23 mouse cellular contexts compared by ENCODE assay signal in the genomic region with DNA sequence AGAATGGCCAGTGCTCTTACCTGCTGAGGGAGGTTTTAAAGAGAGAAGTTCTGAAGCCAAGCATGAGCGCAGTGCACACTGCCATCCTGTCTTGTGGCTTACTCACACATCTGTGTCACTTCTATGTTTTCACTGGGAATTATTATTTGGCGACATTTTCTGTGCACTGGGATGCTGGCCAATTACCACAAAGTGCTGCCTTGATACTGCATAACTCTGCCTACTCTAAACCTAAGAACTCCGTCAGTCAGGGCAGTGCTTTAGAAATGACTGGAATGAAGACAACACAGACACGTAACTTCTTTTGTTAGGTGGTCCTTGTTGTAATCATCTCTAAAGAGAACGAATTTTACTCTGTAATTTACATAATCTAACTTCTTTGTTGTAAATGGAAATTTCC.
DNase-seq lines count a peak whose midpoint lies in the region; ATAC-seq and TF ChIP-seq lines count a peak whose summit lies in the region.
"Had no signal": no experiment of that assay in that cellular context is flagged by ENCODE, and none has a peak within 500 bp of the region (broad histone marks: within the 10 kb centered on the region; RNA-seq: fewer than 3 reads in every experiment).

No protein-coding gene starts in this region.

- H3K9me3 ChIP-seq in forebrain, embryonic 13.5 days (replicated peaks), result no peaks in the 10 kb centered on the region
- H3K9me3 ChIP-seq in forebrain, embryonic 11.5 days (ENCODE audit: control insufficient read depth, low read length), result no peaks in the 10 kb centered on the region
- H3K9me3 ChIP-seq in lung, embryonic 14.5 days (ENCODE audit: low read depth, low read length), result no peaks in the 10 kb centered on the region
- H3K9me3 ChIP-seq: heart, embryonic 13.5 days; limb, embryonic 15.5 days; liver, embryonic 15.5 days; megakaryocyte, embryonic 14.5 days; midbrain, embryonic 15.5 days; neural tube, embryonic 15.5 days had no signal

- TF ChIP-seq CTCF in lung, embryonic 14.5 days (IDR thresholded peaks at IDR 0.05; ENCODE audit: low read depth), result no peak
- no peak for TF ChIP-seq CTCF in lung, adult 2 months (IDR thresholded peaks at IDR 0.05; ENCODE audit: insufficient read depth, low read length)

- no peaks in the 10 kb centered on the region for H3K27me3 ChIP-seq in forebrain, embryonic 13.5 days
- no peaks in the 10 kb centered on the region for H3K27me3 ChIP-seq in forebrain, embryonic 11.5 days (ENCODE audit: control insufficient read depth, insufficient read depth, low read length)
- no peaks in the 10 kb centered on the region for H3K27me3 ChIP-seq in lung, embryonic 14.5 days (ENCODE audit: insufficient read depth, low read length)
- H3K27me3 ChIP-seq: heart, embryonic 13.5 days; limb, embryonic 15.5 days; liver, embryonic 15.5 days; megakaryocyte, embryonic 14.5 days; midbrain, embryonic 15.5 days; neural tube, embryonic 15.5 days had no signal

- ATAC-seq in forebrain, embryonic 13.5 days, result 0 out of 2 replicates have a peak, but pooled peaks have one; percentile 38
- no peak for ATAC-seq in forebrain, embryonic 11.5 days (replicated peaks; ENCODE audit: low FRiP score)
- ATAC-seq in lung, embryonic 14.5 days (ENCODE audit: insufficient read depth), result no peak
- ATAC-seq: activated CD4-positive, CD25-positive, alpha-beta regulatory T cell, adult 4 months; hindbrain, postnatal 0 days; midbrain, embryonic 15.5 days had no signal

- no peaks in the 10 kb centered on the region for H3K36me3 ChIP-seq in forebrain, embryonic 13.5 days (ENCODE audit: poor library complexity, severe bottlenecking)
- no peaks in the 10 kb centered on the region for H3K36me3 ChIP-seq in forebrain, embryonic 11.5 days (ENCODE audit: control insufficient read depth, insufficient read depth, low read length)
- H3K36me3 ChIP-seq in lung, embryonic 14.5 days (ENCODE audit: insufficient read depth), result no peaks in the 10 kb centered on the region
- H3K36me3 ChIP-seq: heart, embryonic 13.5 days; limb, embryonic 15.5 days; liver, embryonic 15.5 days; midbrain, embryonic 15.5 days; neural tube, embryonic 15.5 days had no signal

- DNase-seq in forebrain, embryonic 11.5 days (ENCODE audit: low spot score), result no peak
- DNase-seq in lung, embryonic 14.5 days, result peak; percentile 82
- no peak for DNase-seq in lung, adult 2 months
- DNase-seq in 3T3-L1 (ENCODE audit: low read depth, low spot score) (peak; percentile 60), adipocyte (ENCODE audit: low spot score) (peak; percentile 58)
- DNase-seq in left cerebral cortex, adult 8-10 months (ENCODE audit: low spot score in 2 of 2), result no peak
- DNase-seq: cerebellum, adult 2 months; gastrocnemius, postnatal 10 days; heart, adult 11 months; kidney, adult 11 months; right cerebral cortex, postnatal 25 days; thymus, postnatal 36 days had no signal

- H3K9ac ChIP-seq in forebrain, embryonic 13.5 days, result no peak overlapping the region
- no peak overlapping the region for H3K9ac ChIP-seq in forebrain, embryonic 11.5 days (ENCODE audit: low read length)
- H3K9ac ChIP-seq in lung, embryonic 14.5 days, result no peak overlapping the region
- H3K9ac ChIP-seq: heart, embryonic 13.5 days; limb, embryonic 15.5 days; liver, embryonic 15.5 days; midbrain, embryonic 15.5 days; neural tube, embryonic 15.5 days had no signal

- H3K27ac ChIP-seq in forebrain, embryonic 13.5 days, result no peak overlapping the region
- no peak overlapping the region for H3K27ac ChIP-seq in forebrain, embryonic 11.5 days (ENCODE audit: low read depth, low read length)
- no peak overlapping the region for H3K27ac ChIP-seq in lung, embryonic 14.5 days (ENCODE audit: low read depth)
- H3K27ac ChIP-seq: heart, embryonic 13.5 days; hindbrain, postnatal 0 days; kidney, postnatal 0 days; limb, embryonic 15.5 days; liver, embryonic 15.5 days; midbrain, embryonic 15.5 days; neural tube, embryonic 15.5 days had no signal

- TF ChIP-seq POLR2A in lung, adult 2 months (IDR thresholded peaks at IDR 0.05; ENCODE audit: borderline replicate concordance, extremely low read depth, low read depth, low read length), result no peak

- H3K4me3 ChIP-seq in forebrain, embryonic 13.5 days, result no peak overlapping the region
- no peak overlapping the region for H3K4me3 ChIP-seq in forebrain, embryonic 11.5 days (ENCODE audit: low read depth, low read length)
- no peak overlapping the region for H3K4me3 ChIP-seq in lung, embryonic 14.5 days (ENCODE audit: low read depth, low read length)
- no peak overlapping the region for H3K4me3 ChIP-seq in lung, adult 2 months (replicated peaks; ENCODE audit: extremely low read depth, low read depth, low read length)
- H3K4me3 ChIP-seq: erythroblast, embryonic 14.5 days; heart, embryonic 13.5 days; limb, embryonic 15.5 days; liver, embryonic 15.5 days; megakaryocyte, embryonic 14.5 days; midbrain, embryonic 15.5 days; neural tube, embryonic 15.5 days had no signal

- WGBS in forebrain, embryonic 13.5 days, result 53% methylated on average over 5 of the region's 5 CpGs
- 75% methylated on average over 5 of the region's 5 CpGs for WGBS in forebrain, embryonic 11.5 days
- WGBS in lung, embryonic 14.5 days, result 41% methylated on average over 5 of the region's 5 CpGs
- WGBS in lung, adult 2 months, result 50% methylated on average over 5 of the region's 5 CpGs

- no peaks in the 10 kb centered on the region for H3K4me1 ChIP-seq in forebrain, embryonic 13.5 days
- no peaks in the 10 kb centered on the region for H3K4me1 ChIP-seq in forebrain, embryonic 11.5 days (replicated peaks; ENCODE audit: control insufficient read depth, insufficient read depth, low read length)
- H3K4me1 ChIP-seq in lung, embryonic 14.5 days (ENCODE audit: insufficient read depth), result no peaks in the 10 kb centered on the region
- no peaks in the 10 kb centered on the region for H3K4me1 ChIP-seq in lung, adult 2 months (ENCODE audit: control insufficient read depth, insufficient read depth, low read length)
- H3K4me1 ChIP-seq: heart, embryonic 13.5 days; limb, embryonic 15.5 days; liver, embryonic 15.5 days; megakaryocyte, embryonic 14.5 days; midbrain, embryonic 15.5 days; neural tube, embryonic 15.5 days had no signal

- H3K4me2 ChIP-seq in forebrain, embryonic 13.5 days, result no peak overlapping the region
- no peak overlapping the region for H3K4me2 ChIP-seq in forebrain, embryonic 11.5 days (ENCODE audit: low read depth, low read length, severe bottlenecking)
- no peak overlapping the region for H3K4me2 ChIP-seq in lung, embryonic 14.5 days
- H3K4me2 ChIP-seq: heart, embryonic 13.5 days; limb, embryonic 15.5 days; liver, embryonic 15.5 days; midbrain, embryonic 15.5 days; neural tube, embryonic 15.5 days had no signal

Comparison
In these comparisons a context has a peak if more than half of its experiments do, and no peak if none do; other contexts are left out.
1. DNase-seq: peak in lung, embryonic 14.5 days (single experiment), 3T3-L1 (single experiment) and adipocyte (single experiment); none in forebrain, embryonic 11.5 days (single experiment), lung, adult 2 months (single experiment) and left cerebral cortex, adult 8-10 months (0 of 2).